8 mouse cellular contexts compared by ENCODE assay signal in genomic region chr4:3080385-3081125, GRCm38 (mm10).
A peak's percentile ranks its signal among the peaks of the same experiment; 100 is the strongest.
DNase-seq lines count a peak whose midpoint lies in the region; ATAC-seq and TF ChIP-seq lines count a peak whose summit lies in the region.

No protein-coding gene starts in this region.

- H3K36me3 ChIP-seq in forebrain, embryonic 14.5 days (ENCODE audit: control insufficient read depth, insufficient read depth, low read length): no peaks in the 10 kb centered on the region
- H3K36me3 ChIP-seq in intestine, postnatal 0 days (ENCODE audit: control insufficient read depth, insufficient read depth): no peaks in the 10 kb centered on the region
- no peaks in the 10 kb centered on the region for H3K36me3 ChIP-seq in neural tube, embryonic 13.5 days

- H3K4me2 ChIP-seq in forebrain, embryonic 14.5 days (ENCODE audit: low read length): no peak overlapping the region
- no peak overlapping the region for H3K4me2 ChIP-seq in intestine, postnatal 0 days (replicated peaks; ENCODE audit: low read depth)
- no peak overlapping the region for H3K4me2 ChIP-seq in neural tube, embryonic 13.5 days

- no peaks in the 10 kb centered on the region for H3K27me3 ChIP-seq in forebrain, embryonic 14.5 days (replicated peaks; ENCODE audit: control insufficient read depth, insufficient read depth, low read length)
- H3K27me3 ChIP-seq in intestine, postnatal 0 days (replicated peaks; ENCODE audit: control insufficient read depth, insufficient read depth, low read length): no peaks in the 10 kb centered on the region
- no peaks in the 10 kb centered on the region for H3K27me3 ChIP-seq in neural tube, embryonic 13.5 days

- TF ChIP-seq CTCF in intestine, postnatal 0 days (IDR thresholded peaks at IDR 0.05; ENCODE audit: low read depth): no peak

- no peak overlapping the region for H3K27ac ChIP-seq in forebrain, embryonic 14.5 days (ENCODE audit: low read depth, low read length)
- H3K27ac ChIP-seq in intestine, postnatal 0 days (ENCODE audit: low read depth, low read length): no peak overlapping the region
- H3K27ac ChIP-seq in neural tube, embryonic 13.5 days (replicated peaks): no peak overlapping the region

- peak; percentile 3 for DNase-seq in ovary, postnatal 36 days (ENCODE audit: low spot score)
- no peak for DNase-seq in ovary, adult 18-20 months (ENCODE audit: low spot score)
- DNase-seq in forebrain, embryonic 14.5 days (ENCODE audit: low spot score): no peak
- DNase-seq in ovary, postnatal 10 days (ENCODE audit: low spot score): no peak
- DNase-seq in layer of hippocampus, adult 9-11 months: no peak
- no peak for DNase-seq in Muller cell, postnatal 12 days (ENCODE audit: inconsistent ontology term)

- H3K4me1 ChIP-seq in forebrain, embryonic 14.5 days (ENCODE audit: control insufficient read depth, insufficient read depth, low read length): no peaks in the 10 kb centered on the region
- no peaks in the 10 kb centered on the region for H3K4me1 ChIP-seq in intestine, postnatal 0 days (replicated peaks; ENCODE audit: control insufficient read depth, insufficient read depth, low read length)
- H3K4me1 ChIP-seq in neural tube, embryonic 13.5 days (replicated peaks): no peaks in the 10 kb centered on the region

- 59% methylated on average over 7 of the region's 7 CpGs for WGBS in forebrain, embryonic 14.5 days
- 57% methylated on average over 7 of the region's 7 CpGs for WGBS in intestine, postnatal 0 days
- WGBS in neural tube, embryonic 13.5 days: 64% methylated on average over 7 of the region's 7 CpGs

- H3K4me3 ChIP-seq in forebrain, embryonic 14.5 days (ENCODE audit: low read depth, low read length): no peak overlapping the region
- H3K4me3 ChIP-seq in intestine, postnatal 0 days (ENCODE audit: low read depth, low read length): no peak overlapping the region
- no peak overlapping the region for H3K4me3 ChIP-seq in neural tube, embryonic 13.5 days

- no peak overlapping the region for H3K9ac ChIP-seq in forebrain, embryonic 14.5 days (ENCODE audit: low read length)
- H3K9ac ChIP-seq in intestine, postnatal 0 days (ENCODE audit: low read depth, low read length): no peak overlapping the region
- H3K9ac ChIP-seq in neural tube, embryonic 13.5 days: no peak overlapping the region

- peak; percentile 15; the same call in 1 of the 2 replicates for ATAC-seq in forebrain, embryonic 14.5 days
- peak; percentile 26 for ATAC-seq in intestine, postnatal 0 days
- ATAC-seq in neural tube, embryonic 13.5 days (ENCODE audit: low read depth): peak; percentile 43

- H3K9me3 ChIP-seq in forebrain, embryonic 14.5 days (replicated peaks; ENCODE audit: control insufficient read depth, low read length): peaks cover 65% of the 10 kb centered on the region
- H3K9me3 ChIP-seq in intestine, postnatal 0 days (ENCODE audit: control insufficient read depth): peaks cover 32% of the 10 kb centered on the region
- peaks cover 65% of the 10 kb centered on the region for H3K9me3 ChIP-seq in neural tube, embryonic 13.5 days
